Mouse (Mus musculus) MEL (cell line): ENCODE measurements around the gene Qars. TPM values are rescaled to one million over a fixed set of nuclear protein-coding genes. Genes with fewer than 3 reads are reported as not detected.

Experiments used
- DNase-seq: peaks from one replicate; pipeline ENCODE4 v3.0.0; 2011; ENCODE audit warnings: low read depth, low spot score
- H3K27ac ChIP-seq: 2 replicates; pipeline ENCODE4 v1.5.1; 2012; ENCODE audit warnings: low read depth, mild to moderate bottlenecking, control low read depth, low read length, moderate library complexity; ENCODE audit not compliant: control insufficient read depth
- H3K27me3 ChIP-seq, 2 experiments: fragments of 150-350 bp in 1 of 2; sonication (generic) in 1 of 2; 2 replicates each; pipeline ENCODE4 v1.6.1; 2012; ENCODE audit warnings: low read length in 2 of 2, mild to moderate bottlenecking in 2 of 2, improper control_type of control experiment in 1 of 2, moderate library complexity in 1 of 2; ENCODE audit not compliant: insufficient read depth in 2 of 2, control insufficient read depth in 1 of 2
- H3K36me3 ChIP-seq, 2 experiments: 2 replicates each; pipeline ENCODE4 v1.6.1; 2012 to 2014; ENCODE audit warnings: low read length in 2 of 2, improper control_type of control experiment in 1 of 2, inconsistent platforms in 1 of 2, mild to moderate bottlenecking in 1 of 2; ENCODE audit not compliant: insufficient read depth in 2 of 2, control insufficient read depth in 1 of 2
- H3K4me1 ChIP-seq, 2 experiments: fragments of 150-350 bp in 1 of 2; sonication (generic) in 1 of 2; 2 replicates each; pipeline ENCODE4 v1.6.1; 2012; ENCODE audit warnings: low read length in 2 of 2, improper control_type of control experiment in 1 of 2, mild to moderate bottlenecking in 1 of 2; ENCODE audit not compliant: insufficient read depth in 2 of 2, control insufficient read depth in 1 of 2
- H3K4me3 ChIP-seq, 2 experiments: fragments of 150-350 bp in 1 of 2; sonication (generic) in 1 of 2; 2 replicates each; pipeline ENCODE4 v1.5.1; 2012; ENCODE audit warnings: low read depth in 2 of 2, low read length in 2 of 2, mild to moderate bottlenecking in 2 of 2, moderate library complexity in 2 of 2, control low read depth in 1 of 2, improper control_type of control experiment in 1 of 2; ENCODE audit not compliant: control insufficient read depth in 1 of 2, insufficient read depth in 1 of 2
- H3K79me2 ChIP-seq: 2 replicates; pipeline ENCODE4 v1.6.1; 2012; ENCODE audit warnings: mild to moderate bottlenecking, low read length, moderate library complexity; ENCODE audit not compliant: control insufficient read depth, poor library complexity, insufficient read depth
- H3K9ac ChIP-seq: 2 replicates; pipeline ENCODE4 v1.6.1; 2012; ENCODE audit warnings: low read depth, mild to moderate bottlenecking, control low read depth, low read length, moderate library complexity; ENCODE audit not compliant: control insufficient read depth, poor library complexity, severe bottlenecking
- H3K9me3 ChIP-seq: fragments of 150-350 bp; sonication (generic); replicated peaks from 2 replicates; pipeline ENCODE4 v1.6.1; 2012; ENCODE audit warnings: mild to moderate bottlenecking, low read length, improper control_type of control experiment, moderate library complexity; ENCODE audit not compliant: insufficient read depth
- CHD1 ChIP-seq: IDR thresholded peaks from 2 replicates; pipeline ENCODE4 v1.6.1; 2012; ENCODE audit warnings: low read depth, mild to moderate bottlenecking, inconsistent platforms, low read length, improper control_type of control experiment
- GATA1 ChIP-seq: IDR thresholded peaks from 2 replicates; pipeline ENCODE4 v1.6.1; 2011; ENCODE audit warnings: low read depth, low read length, improper control_type of control experiment
- JUND ChIP-seq: IDR thresholded peaks from 2 replicates; pipeline ENCODE4 v1.6.1; 2011; ENCODE audit warnings: low read depth, mild to moderate bottlenecking, improper control_type of control experiment, low read length
- MAX ChIP-seq: IDR thresholded peaks from 2 replicates; pipeline ENCODE4 v1.6.1; 2011; ENCODE audit warnings: low read length, improper control_type of control experiment
- MXI1 ChIP-seq: IDR thresholded peaks from 2 replicates; pipeline ENCODE4 v1.6.1; 2011; ENCODE audit warnings: mild to moderate bottlenecking, low read depth, low read length, improper control_type of control experiment
- MYC ChIP-seq: IDR thresholded peaks from 2 replicates; pipeline ENCODE4 v1.6.1; 2011; ENCODE audit warnings: low read depth, mild to moderate bottlenecking, low read length, improper control_type of control experiment, moderate library complexity
- NELFE ChIP-seq: IDR thresholded peaks from 2 replicates; pipeline ENCODE4 v1.6.1; 2011; ENCODE audit warnings: low read depth, low read length, improper control_type of control experiment
- RCOR1 ChIP-seq: IDR thresholded peaks from 2 replicates; pipeline ENCODE4 v1.6.1; 2012; ENCODE audit warnings: low read depth, mild to moderate bottlenecking, inconsistent platforms, low read length, improper control_type of control experiment
- SIN3A ChIP-seq: IDR thresholded peaks from 2 replicates; pipeline ENCODE4 v1.6.1; 2012; ENCODE audit warnings: low read length, improper control_type of control experiment, inconsistent platforms
- SMC3 ChIP-seq: IDR thresholded peaks from 2 replicates; pipeline ENCODE4 v1.6.1; 2011; ENCODE audit warnings: low read depth, low read length, improper control_type of control experiment
- TCF12 ChIP-seq: IDR thresholded peaks from 2 replicates; pipeline ENCODE4 v1.6.1; 2014; ENCODE audit warnings: low read depth, mild to moderate bottlenecking, inconsistent platforms, low read length, improper control_type of control experiment, moderate library complexity
- UBTF ChIP-seq: IDR thresholded peaks from 2 replicates; pipeline ENCODE4 v1.6.1; 2012; ENCODE audit warnings: low read depth, mild to moderate bottlenecking, inconsistent platforms, low read length, improper control_type of control experiment, moderate library complexity, borderline replicate concordance; ENCODE audit not compliant: insufficient read depth
- ZKSCAN1 ChIP-seq: IDR thresholded peaks from 2 replicates; pipeline ENCODE4 v1.6.1; 2012; ENCODE audit warnings: low read depth, mild to moderate bottlenecking, inconsistent platforms, low read length, improper control_type of control experiment, moderate library complexity
- ZMIZ1 ChIP-seq: IDR thresholded peaks from 2 replicates; pipeline ENCODE4 v1.6.1; 2012; ENCODE audit warnings: low read depth, mild to moderate bottlenecking, inconsistent platforms, low read length, improper control_type of control experiment, moderate library complexity
- polyA plus RNA-seq, 2 experiments: library from polyadenylated mRNA; stranded (reverse) in 1 of 2; unstranded in 1 of 2; fragments of >175 nt in 1 of 2; fragments of >200 nt in 1 of 2; gene quantifications; 2 replicates each; pipeline versions ENCODE4 v1.2.1 to v1.2.4; 2012; ENCODE audit warnings: low replicate concordance in 2 of 2, low read depth in 1 of 2; ENCODE audit not compliant: insufficient read length in 2 of 2, insufficient read depth in 1 of 2, missing spikeins in 1 of 2
- total RNA-seq: library from RNA; depleted of rRNA; stranded (reverse); fragments of 300-350 nt; gene quantifications from 2 replicates; pipeline ENCODE4 v1.2.3, GENCODE M21; 2012

The Qars gene
- total and polyA plus RNA-seq, 3 experiments, result 286 to 407 TPM; not detected in 1

- H3K27me3 ChIP-seq, result no peaks in the 10 kb centered on the region
- H3K4me1 ChIP-seq, result peaks cover 4 to 9% of the 10 kb centered on the region in 2 experiments
- no peak overlapping the region for H3K4me3 ChIP-seq
- H3K9me3 ChIP-seq, result no peaks in the 10 kb centered on the region
- TF ChIP-seq MYC (no peak), NELFE (no peak), CHD1 (no peak), MAX (no peak), GATA1 (no peak), JUND (no peak)
- no peak for DNase-seq
- peaks cover 23% of the 10 kb centered on the region for H3K79me2 ChIP-seq
- H3K36me3 ChIP-seq, result peaks cover 5 to 26% of the 10 kb centered on the region in 2 experiments; a peak in 3 of 4 replicates
- no peak overlapping the region for H3K27ac ChIP-seq
- no peak overlapping the region for H3K9ac ChIP-seq
Observed at GRCm38 (mm10) chr9:108494146-108494825, 13.2 kb upstream of the Qars start.

DNA sequence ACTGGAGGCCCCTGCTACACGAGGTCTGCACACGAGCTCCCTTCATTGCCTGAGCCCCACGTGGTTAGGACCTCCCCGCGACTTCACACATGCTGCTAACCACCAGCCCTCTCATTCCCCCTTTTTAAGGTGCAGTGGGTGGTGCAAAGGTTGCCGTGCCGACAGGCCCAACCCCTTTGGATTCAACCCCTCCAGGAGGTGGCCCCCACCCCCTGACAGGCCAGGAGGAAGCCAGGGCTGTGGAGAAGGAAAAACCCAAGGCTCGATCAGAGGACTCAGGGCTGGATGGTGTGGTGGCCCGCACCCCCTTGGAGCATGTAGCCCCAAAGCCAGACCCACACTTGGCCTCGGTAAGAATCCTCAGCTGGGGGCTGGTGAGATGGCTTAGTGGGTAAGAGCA lies 12.6 kb upstream of the Qars start:
- Histone ChIP-seq H3K9ac (no peak overlapping the region), H3K79me2 (peaks cover 23% of the 10 kb centered on the region), H3K4me3 (no peak overlapping the region), H3K9me3 (no peaks in the 10 kb centered on the region), H3K36me3 (peaks cover 5 to 29% of the 10 kb centered on the region in 2 experiments; a peak in 3 of 4 replicates), H3K27ac (no peak overlapping the region), H3K27me3 (no peaks in the 10 kb centered on the region), H3K4me1 (peaks cover 4 to 8% of the 10 kb centered on the region in 2 experiments)
- no peak for DNase-seq
- TF ChIP-seq TCF12 (no peak), NELFE (no peak), MYC (no peak), MXI1 (no peak), ZKSCAN1 (no peak), SIN3A (no peak), RCOR1 (no peak), JUND (no peak)
- TF ChIP-seq, all 39 proteins: peak for 0

GRCm38 (mm10) chr9:108499231-108499630 lies 8.3 kb upstream of the Qars start:
- Histone ChIP-seq H3K79me2 (no peaks in the 10 kb centered on the region), H3K4me1 (no peaks in the 10 kb centered on the region), H3K27ac (no peak overlapping the region), H3K27me3 (no peaks in the 10 kb centered on the region), H3K9me3 (no peaks in the 10 kb centered on the region), H3K9ac (no peak overlapping the region), H3K36me3 (peaks cover 0 to 22% of the 10 kb centered on the region in 2 experiments; a peak in 3 of 4 replicates), H3K4me3 (no peak overlapping the region)
- TF ChIP-seq ZMIZ1 (no peak), UBTF (no peak), SMC3 (no peak)
- no peak for DNase-seq
